Mouse (Mus musculus) left cerebral cortex, adult 2 months (tissue): Measurements from ENCODE around the gene Hist1h2ak. TPM values are rescaled to one million over a fixed set of nuclear protein-coding genes. Genes with fewer than 3 reads are reported as not detected.
"Not testable (repeated sequence)": the region's sequence is repeated elsewhere in the genome, so short reads cannot be mapped to it uniquely, and the experiment has no call there.

Experiments used
- DNase-seq, 2 experiments: peaks; one replicate each; pipeline ENCODE4 v3.0.0; 2021 to 2022; ENCODE audit warnings: low spot score in 2 of 2, mixed read lengths in 1 of 2; ENCODE audit errors: extremely low spot score in 1 of 2
- H3K27ac ChIP-seq: fragments of 200-600 bp; 2 replicates; pipeline ENCODE4 v1.8.1; 2022
- H3K4me3 ChIP-seq: fragments of 200-600 bp; 2 replicates; pipeline ENCODE4 v1.8.1; 2022
- CTCF ChIP-seq: fragments of 200-600 bp; IDR thresholded peaks from 2 replicates; pipeline ENCODE4 v1.8.1; 2022; ENCODE audit warnings: antibody characterized with exemption, mild to moderate bottlenecking, moderate library complexity
- intact Hi-C: fragments of 180-260 bp; cut with DNase I; formaldehyde crosslinking; loops from one replicate; pipeline ENCODE4 v1.15.1; 2025
- long read RNA-seq, 2 experiments: library from polyadenylated mRNA; stranded (forward); transcript quantifications; one replicate each; pipeline ENCODE4 v2.0.0; 2021; ENCODE audit warnings: borderline mapping rate in 2 of 2
- total RNA-seq, 2 experiments: library from RNA; stranded (reverse); gene quantifications; 2 replicates each; pipeline ENCODE4 v1.2.3; 2021

Hist1h2ak gene
- 10 to 100 TPM; 13.2 to 13.5 TPM for total RNA-seq
- long read RNA-seq, experiment 1, result 0 reads
- long read RNA-seq, experiment 2, result 0 reads

DNA sequence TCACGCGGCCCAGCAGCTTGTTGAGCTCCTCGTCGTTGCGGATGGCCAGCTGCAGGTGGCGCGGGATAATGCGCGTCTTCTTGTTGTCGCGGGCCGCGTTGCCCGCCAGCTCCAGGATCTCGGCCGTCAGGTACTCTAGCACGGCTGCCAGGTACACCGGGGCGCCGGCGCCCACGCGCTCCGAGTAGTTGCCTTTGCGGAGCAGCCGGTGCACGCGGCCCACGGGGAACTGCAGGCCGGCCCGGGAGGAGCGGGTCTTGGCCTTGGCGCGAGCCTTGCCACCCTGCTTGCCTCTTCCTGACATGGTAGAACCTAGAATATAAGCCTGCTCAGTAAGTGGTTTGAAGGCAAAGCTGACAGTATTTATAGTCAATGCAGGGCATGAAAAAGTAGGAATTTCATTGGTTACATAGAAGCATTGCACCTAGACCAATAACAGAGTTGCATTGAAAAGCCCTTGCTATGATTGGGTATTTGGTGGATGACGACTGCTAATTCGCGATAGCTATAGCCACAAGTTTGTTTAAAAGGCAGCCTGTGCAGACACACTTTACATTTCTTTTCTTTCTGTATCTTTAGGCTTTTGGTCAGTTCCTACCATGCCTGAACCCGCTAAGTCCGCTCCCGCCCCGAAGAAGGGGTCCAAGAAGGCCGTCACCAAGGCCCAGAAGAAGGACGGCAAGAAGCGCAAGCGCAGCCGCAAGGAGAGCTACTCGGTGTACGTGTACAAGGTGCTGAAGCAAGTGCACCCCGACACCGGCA is at the start of gene Hist1h2ak, which contains the start of gene Hist1h2bn:
Gene Hist1h2ak (minus strand): TSS at position 304 of the 762 bp plus-strand sequence.
Gene Hist1h2bn (plus strand): TSS at position 600 of the 762 bp plus-strand sequence.
- intact Hi-C loops, result loop anchor here (2.0 to 10.0 kb wide), 5 partner anchors 27 to 1999 kb away; partner anchors contain the start of genes Hist1h1b, Hist1h1e, Hist1h1t and Hist1h2ab
- H3K4me3 ChIP-seq, result peak within 1 kb of the TSS; percentile 50
- DNase-seq, result peak; percentile 50 to 69
- H3K27ac ChIP-seq, result peak within 1 kb of the TSS; percentile 80

DNA sequence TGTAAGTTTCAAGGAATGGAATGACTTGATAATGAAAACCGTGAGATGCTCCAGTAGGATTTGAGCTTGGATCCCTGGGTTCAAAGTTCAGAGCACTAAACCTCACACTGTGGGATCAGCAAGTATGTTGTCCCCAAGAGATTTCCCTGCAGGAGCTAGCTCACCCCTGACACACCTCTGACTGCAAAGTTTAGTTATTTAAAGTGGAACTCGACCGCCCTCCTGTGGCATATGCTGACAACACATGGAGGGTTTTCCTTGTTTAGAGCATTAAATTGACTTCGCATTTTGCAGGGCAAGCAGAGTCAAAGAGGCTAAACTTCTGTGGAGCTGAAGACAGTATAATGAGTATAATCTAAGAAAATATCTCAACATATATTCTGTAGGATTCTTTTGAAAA is 49.4 kb upstream of the Hist1h2ak start:
- intact Hi-C loops, H3K4me3 ChIP-seq, H3K27ac ChIP-seq, DNase-seq: not testable (repeated sequence)

DNA sequence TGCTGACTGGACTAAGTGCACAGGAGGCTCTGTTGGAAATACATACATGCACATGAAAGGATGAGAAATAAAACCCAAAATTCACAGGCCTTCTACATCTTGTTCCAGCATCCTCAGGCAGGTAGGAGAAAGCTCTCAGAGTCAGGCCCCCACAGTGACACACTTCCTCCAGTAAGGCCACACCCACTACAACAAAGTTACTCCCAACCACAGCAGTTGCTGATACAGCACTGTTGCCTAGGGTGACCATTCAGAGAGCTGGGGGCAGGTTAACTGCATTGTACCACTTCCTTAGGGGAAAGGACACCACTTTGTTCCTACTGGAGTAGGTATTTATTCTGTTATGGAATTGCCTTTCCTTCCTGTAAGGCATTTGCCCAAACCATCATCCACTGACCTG is 43.5 kb upstream of the Hist1h2ak start:
- not testable (repeated sequence) for H3K27ac ChIP-seq, DNase-seq, H3K4me3 ChIP-seq
- intact Hi-C loops, result loop anchor here (10.0 kb wide), 1 partner anchor 48 kb away; no protein-coding TSS in a partner anchor

DNA sequence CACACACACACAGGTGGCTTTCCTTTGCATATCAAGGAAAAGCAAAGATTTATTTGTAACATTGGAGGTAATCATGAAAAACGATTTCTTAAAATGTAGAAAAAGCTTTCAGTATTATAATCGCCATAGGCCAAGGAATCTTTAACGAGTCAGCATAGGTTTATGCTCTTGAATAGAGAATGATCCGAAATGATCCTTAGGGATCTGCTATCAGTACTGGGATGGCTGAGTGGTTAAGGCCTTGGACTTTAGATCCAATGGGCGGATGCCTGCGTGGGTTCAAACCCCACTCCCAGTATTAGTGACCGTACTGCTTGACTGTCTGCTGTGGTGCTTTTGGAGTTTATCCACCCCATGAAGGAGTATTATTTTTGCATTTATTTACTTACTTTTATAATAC is 42.0 kb upstream of the Hist1h2ak start:
- intact Hi-C loops, result loop anchor here (10.0 kb wide), 1 partner anchor 49 kb away; no protein-coding TSS in a partner anchor
- no peak for DNase-seq
- H3K4me3 ChIP-seq, result no peak overlapping the region
- H3K27ac ChIP-seq, result no peak overlapping the region
- no peak for TF ChIP-seq CTCF

DNA sequence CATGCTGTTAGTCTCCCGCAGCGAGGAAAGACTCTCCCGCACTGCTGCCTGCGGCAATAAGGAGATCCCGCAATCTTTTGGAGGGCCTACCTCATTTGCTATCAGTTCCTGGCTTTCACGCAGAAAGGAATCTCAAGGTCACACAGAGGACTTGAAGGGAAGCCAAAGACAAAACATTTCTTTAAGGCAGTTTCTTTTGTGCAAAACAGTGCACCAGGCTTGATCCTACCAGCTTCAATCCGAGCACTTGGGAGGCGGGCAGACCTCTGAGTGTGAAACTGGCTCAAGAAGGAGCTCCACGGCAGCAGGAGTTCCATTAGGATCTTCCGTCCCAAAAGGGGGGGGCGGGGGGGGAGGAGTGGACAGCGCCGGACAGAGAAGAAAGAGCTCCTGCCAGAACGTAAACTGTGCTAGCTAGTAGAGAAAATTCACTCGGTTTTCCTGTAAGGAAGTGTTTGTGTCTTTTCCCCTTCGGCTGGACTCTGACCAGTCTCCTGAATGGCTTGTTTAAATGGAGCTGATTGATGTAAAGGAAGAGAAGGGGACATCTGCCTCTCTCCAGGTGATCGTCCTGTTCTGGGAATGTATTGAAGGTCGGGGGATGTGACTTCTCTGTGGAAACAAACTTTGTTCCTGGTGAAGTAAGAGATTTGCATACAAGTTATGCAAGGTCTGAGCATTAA is 37.1 kb upstream of the Hist1h2ak start:
- no peak for DNase-seq
- Histone ChIP-seq H3K4me3 (peak overlapping the region; percentile 9; the same call in 1 of the 2 replicates), H3K27ac (no peak overlapping the region)
- TF ChIP-seq CTCF, result no peak
- intact Hi-C loops, result loop anchor here (10.0 kb wide), 1 partner anchor 54 kb away; no protein-coding TSS in a partner anchor

DNA sequence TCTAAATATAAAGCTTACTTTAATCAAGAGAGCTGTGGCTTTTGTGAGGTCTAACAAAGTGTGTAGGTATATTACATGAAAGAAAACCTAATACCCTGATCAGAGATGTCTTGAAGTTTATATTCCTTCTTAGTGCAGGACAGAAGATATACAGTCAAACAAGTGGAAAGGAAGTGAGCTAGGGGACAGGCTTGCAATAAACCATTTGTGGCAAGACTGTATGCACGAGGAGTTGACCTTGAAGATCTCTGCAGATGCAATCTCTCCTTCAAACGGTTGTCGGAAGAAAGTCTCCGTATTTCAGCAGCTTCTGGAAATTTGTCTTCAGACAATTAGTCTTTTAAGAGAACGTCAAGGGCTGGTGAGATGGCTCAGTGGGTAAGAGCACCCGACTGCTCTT is 36.3 kb upstream of the Hist1h2ak start:
- DNase-seq, result no peak
- no peak for TF ChIP-seq CTCF
- intact Hi-C loops, result loop anchor here (10.0 kb wide), 4 partner anchors 55 to 1905 kb away; partner anchors contain the start of genes Hist1h1e, Hist1h1t, Hist1h2be and Hist1h4c
- Histone ChIP-seq H3K27ac (no peak overlapping the region), H3K4me3 (no peak overlapping the region)

DNA sequence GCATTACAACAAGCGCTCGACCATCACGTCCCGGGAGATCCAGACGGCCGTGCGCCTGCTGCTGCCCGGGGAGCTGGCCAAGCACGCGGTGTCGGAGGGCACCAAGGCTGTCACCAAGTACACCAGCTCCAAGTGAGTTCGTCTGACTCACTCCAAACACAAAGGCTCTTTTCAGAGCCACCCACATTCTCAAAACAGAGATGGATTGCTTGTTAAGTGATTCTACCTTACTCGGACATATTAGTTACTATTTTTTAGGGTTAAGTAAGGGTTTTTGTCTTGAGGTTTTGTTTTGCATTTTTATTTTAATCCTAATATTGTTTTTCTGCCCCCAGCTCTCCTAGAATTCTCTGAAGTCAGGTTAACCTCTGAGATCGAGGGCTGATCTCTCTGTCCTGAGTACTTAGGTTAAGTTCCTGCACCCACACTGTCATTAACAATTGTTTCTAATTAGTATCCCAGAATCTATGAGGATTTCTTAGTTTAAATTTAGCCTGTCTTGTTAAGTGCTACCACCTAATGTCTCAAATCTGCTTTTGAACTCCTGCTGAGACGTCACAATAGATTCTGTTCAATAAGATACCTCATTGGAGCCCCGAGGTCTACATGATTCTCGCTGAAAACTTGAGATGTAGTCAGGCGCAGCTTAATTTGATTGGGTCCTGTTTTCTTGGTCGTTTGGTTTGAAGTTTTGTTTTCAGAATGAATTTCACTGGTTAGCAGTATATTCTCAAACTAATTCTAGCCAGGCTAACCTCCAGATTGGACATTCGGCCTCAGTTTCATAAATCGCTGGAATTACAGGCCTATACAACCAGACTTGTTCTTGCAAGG is 34.4 kb upstream of the Hist1h2ak start:
- DNase-seq, result no peak
- peak overlapping the region; percentile 32 for H3K4me3 ChIP-seq
- intact Hi-C loops, result loop anchor here (2.0 to 10.0 kb wide), 4 partner anchors 71 to 1907 kb away; partner anchors contain the start of genes Hist1h1e, Hist1h1t, Hist1h2ai and Hist1h2be
- TF ChIP-seq CTCF, result no peak
- no peak overlapping the region for H3K27ac ChIP-seq

DNA sequence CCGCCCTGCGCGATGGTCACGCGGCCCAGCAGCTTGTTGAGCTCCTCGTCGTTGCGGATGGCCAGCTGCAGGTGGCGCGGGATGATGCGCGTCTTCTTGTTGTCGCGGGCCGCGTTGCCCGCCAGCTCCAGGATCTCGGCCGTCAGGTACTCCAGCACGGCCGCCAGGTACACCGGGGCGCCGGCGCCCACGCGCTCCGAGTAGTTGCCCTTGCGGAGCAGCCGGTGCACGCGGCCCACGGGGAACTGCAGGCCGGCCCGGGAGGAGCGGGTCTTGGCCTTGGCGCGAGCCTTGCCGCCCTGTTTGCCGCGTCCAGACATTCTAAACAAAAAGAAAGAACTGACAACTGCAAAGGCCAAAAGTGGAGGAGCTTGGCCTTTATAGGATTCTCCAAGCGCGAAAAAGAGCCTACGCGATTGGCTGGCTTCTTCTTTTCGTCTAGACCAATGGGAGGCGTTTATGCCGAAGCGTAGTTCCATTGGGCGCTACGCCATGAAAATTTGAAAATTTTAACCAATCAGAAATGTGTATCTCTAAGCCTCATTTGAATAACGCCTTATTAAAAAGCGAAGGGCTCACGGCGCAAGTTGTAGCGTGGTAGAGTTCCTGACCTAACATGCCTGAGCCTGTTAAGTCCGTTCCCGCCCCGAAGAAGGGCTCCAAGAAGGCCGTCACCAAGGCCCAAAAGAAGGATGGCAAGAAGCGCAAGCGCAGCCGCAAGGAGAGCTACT is 33.4 kb upstream of the Hist1h2ak start, which contains the start of the genes Hist1h2an and Hist1h2bp:
Gene Hist1h2an (minus strand): TSS at position 320 of the 731 bp plus-strand sequence.
Gene Hist1h2bp (plus strand): TSS at position 563 of the 731 bp plus-strand sequence.
- Histone ChIP-seq H3K4me3 (peak within 1 kb of the TSS; percentile 52), H3K27ac (peak within 1 kb of the TSS; percentile 64; the same call in 1 of the 2 replicates)
- peak; percentile 78 to 88 for DNase-seq
- intact Hi-C loops, result loop anchor here (2.0 to 10.0 kb wide), 4 partner anchors 70 to 1908 kb away; partner anchors contain the start of genes Hist1h1e, Hist1h1t, Hist1h2ai and Hist1h2be

DNA sequence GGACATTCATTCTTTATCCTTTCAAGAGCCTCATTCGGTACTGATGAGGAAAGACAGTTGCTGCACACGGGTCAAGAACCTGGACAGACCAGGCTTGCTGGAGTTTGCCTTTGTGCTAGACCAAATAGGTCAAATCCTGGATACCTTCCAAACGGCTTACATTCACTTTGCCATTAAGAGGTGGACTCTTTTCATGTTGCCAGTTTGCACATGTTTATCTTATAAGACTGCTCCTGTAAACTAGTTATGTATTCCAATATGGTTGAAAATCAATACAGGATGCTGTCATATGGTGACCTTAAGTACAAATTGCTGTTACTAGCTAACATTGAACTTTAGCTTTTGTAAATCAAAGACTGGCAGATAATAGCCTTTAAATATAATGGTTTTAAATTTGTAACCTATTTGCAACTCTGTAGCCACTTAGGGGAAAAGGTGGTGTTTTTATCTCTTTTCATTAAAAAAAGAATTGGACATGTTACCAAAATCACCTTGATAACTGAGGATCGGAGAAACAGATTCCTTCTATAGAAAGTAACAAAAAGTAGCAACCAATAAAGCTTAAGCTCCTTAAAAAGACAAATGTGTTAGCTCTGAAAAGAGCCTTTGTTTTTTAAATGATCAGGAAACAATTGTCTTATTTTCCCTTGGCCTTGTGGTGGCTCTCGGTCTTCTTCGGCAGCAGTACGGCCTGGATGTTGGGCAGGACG is 32.7 kb upstream of the Hist1h2ak start:
- TF ChIP-seq CTCF, result no peak
- intact Hi-C loops, result loop anchor here (2.0 to 10.0 kb wide), 4 partner anchors 70 to 1908 kb away; partner anchors contain the start of genes Hist1h1e, Hist1h1t, Hist1h2ai and Hist1h2be
- DNase-seq, result no peak
- Histone ChIP-seq H3K27ac (peak overlapping the region; percentile 64; the same call in 1 of the 2 replicates), H3K4me3 (peak overlapping the region; percentile 52)

DNA sequence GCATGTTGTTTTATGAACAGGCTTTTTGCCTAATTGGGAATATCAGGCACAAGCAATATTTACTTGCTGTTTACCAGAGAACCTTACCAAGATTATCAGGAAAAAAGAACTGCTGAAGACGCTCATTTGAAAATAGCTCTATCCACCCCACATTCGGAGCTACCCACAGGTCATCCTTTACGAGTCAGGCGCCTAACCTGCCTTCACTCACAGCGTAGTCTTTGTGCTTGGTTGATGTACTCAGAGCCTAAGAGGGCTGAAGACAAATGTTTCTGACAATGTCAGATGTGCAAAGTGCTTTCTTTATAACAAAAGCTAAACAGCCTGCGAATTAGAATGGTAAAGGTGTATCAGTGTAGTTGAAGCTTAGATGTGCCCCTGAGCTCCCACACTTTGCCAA is 30.7 kb upstream of the Hist1h2ak start:
- Histone ChIP-seq H3K4me3 (no peak overlapping the region), H3K27ac (no peak overlapping the region)
- DNase-seq, result no peak
- no peak for TF ChIP-seq CTCF
- intact Hi-C loops, result loop anchor here (10.0 kb wide), 3 partner anchors 1800 to 1910 kb away; partner anchors contain the start of genes Hist1h1e, Hist1h1t, Hist1h2be and Hist1h4c
